Mouse (Mus musculus) layer of hippocampus, adult 9-11 months (tissue): ENCODE results near the gene Ddn.

Source experiments
- DNase-seq: peaks from one replicate; pipeline ENCODE4 v3.0.0; 2022

The Ddn gene

GRCm38 (mm10) chr15:98809390-98809789, at the start of gene Ddn:
Gene Ddn (minus strand): TSS chr15:98809490.
- DNase-seq: no peak

DNA sequence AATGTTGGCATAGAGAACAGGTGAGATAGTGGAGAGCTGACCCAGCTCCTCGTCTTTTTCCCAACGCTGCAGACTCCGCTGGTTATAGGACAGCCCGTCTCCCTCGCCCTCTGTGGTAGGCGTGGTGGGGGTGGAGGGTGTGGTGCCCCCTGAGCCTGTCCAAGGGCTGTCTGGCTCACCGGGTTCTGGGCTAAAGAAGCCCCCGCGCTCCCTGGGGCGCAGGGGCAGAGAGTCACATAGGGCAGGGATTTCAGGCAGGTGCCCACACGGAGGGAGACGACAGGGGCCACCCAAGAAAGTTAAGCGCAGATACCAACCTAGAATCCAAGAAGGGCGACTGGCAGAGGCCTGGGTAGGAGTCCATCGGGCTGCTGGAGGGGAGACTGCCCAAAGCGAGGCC, 44.9 kb upstream of the Ddn start:
- DNase-seq: no peak

- DNase-seq: no peak
Observed at GRCm38 (mm10) chr15:98853161-98853937, 44.1 kb upstream of the Ddn start.

GRCm38 (mm10) chr15:98852733-98853132, 43.4 kb upstream of the Ddn start:
- DNase-seq: no peak

DNA sequence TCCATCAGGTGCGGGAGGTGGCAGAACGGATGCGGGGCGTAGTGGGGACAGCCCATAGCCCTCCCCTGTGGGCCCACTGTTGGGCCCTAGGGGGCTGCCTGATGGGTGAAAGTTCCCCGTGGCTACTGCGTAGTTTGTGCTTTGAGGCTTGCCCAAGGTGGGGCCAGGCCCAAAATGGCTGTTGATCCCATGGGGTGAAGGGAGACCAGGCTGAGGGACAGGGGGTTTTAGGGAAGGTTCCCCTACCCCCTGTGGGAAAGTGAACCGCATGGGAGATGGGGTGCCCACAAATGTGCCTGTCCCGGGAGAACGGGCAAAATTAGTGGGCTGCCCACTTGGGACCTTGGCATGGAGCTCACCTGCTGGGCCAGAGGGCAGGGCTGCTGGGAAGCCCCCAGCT, 42.8 kb upstream of the Ddn start:
- DNase-seq: no peak

DNA sequence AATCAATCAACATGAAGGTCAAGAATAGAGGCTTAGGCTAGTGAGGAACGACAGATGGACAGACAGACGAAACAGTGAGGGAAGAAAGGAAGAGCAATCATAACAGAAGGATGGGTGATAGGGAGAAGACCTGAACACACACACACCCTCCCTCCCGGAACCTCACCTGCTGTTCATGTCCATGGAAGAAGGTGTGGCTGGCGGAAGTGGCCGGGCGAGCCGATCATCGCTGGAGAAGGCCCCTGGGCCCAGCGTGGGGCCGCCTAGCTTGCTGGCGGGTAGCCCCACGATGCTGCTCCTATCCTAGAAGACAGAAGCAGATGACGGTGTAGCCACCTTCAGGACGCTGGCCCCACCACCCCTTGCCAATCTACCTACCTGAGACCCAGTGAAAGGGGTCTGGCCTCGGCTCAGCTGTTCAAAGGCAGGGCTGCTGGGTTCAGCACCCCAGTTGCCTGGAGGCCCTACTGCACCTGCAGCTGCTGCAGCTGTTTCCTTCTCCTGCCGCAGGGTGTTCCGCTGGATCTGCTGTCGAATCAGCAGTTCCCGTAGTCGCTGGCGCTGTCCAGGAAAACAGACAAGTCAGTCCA, 42.0 kb upstream of the Ddn start:
- no peak for DNase-seq

- DNase-seq: no peak
Observed at GRCm38 (mm10) chr15:98850668-98851067, 41.4 kb upstream of the Ddn start.

GRCm38 (mm10) chr15:98849956-98850600, 40.8 kb upstream of the Ddn start:
- no peak for DNase-seq

GRCm38 (mm10) chr15:98849165-98849564, 39.9 kb upstream of the Ddn start:
- no peak for DNase-seq

DNA sequence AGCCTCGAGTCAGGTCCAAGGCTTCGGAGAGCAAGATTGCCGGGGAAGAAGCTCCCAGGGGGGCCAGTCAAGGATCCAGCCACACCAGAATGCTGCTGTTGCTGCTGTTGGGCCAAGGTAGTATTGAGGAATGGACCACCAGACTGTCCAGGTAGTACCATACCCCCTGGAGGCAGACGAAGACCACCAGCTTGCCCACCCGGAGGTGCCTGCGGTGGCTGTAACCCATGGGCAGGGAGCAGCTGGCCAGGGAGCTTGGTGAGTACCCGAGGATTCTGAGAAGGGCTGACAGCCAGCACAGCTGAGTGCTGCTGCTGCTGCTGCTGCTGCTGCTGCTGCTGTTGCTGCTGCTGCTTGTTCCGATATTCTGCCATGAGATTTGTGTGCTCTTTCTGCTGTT, 36.9 kb upstream of the Ddn start:
- no peak for DNase-seq

DNA sequence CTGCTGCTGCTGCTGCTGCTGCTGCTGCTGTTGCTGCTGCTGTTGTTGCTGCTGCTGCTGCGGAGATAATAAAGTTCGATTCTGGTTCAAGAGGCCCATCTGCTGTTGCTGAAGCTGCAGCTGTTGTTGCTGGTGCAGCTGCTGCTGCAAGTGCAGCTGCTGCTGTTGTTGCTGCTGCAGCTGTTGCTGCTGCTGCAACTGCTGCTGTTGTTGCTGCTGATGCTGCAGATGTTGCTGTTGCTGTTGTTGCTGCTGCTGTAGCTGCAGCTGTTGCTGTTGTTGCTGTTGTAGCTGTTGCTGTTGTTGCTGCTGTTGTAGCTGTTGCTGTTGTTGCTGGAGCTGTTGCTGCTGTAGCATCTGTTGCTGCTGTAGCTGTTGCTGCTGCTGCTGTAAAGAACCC, 35.9 kb upstream of the Ddn start:
- DNase-seq: no peak

- no peak for DNase-seq
Observed at GRCm38 (mm10) chr15:98843595-98844223, 34.4 kb upstream of the Ddn start.

GRCm38 (mm10) chr15:98839671-98840585, 30.6 kb upstream of the Ddn start:
- DNase-seq: no peak

GRCm38 (mm10) chr15:98839161-98839560, 29.9 kb upstream of the Ddn start:
- no peak for DNase-seq

DNA sequence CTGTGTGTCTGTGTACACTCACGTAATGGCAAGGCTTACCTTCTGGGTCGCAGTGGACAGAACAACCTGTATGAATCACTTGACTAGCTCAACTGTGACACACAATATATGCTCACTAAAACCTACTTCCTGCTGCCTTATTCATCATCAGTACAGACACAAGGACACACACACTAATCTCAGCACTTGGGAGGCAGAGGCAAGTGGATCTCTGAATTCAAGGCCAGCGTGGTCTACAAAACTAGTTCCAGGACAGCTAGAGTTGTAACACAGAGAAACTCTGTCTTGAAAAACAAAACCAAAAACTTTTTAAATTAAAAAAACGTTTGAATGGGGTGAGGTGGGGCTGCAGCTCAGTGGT, 28.4 kb upstream of the Ddn start:
- no peak for DNase-seq

GRCm38 (mm10) chr15:98837006-98837742, 27.9 kb upstream of the Ddn start:
- DNase-seq: no peak

GRCm38 (mm10) chr15:98835291-98835690, 26.0 kb upstream of the Ddn start:
- no peak for DNase-seq

DNA sequence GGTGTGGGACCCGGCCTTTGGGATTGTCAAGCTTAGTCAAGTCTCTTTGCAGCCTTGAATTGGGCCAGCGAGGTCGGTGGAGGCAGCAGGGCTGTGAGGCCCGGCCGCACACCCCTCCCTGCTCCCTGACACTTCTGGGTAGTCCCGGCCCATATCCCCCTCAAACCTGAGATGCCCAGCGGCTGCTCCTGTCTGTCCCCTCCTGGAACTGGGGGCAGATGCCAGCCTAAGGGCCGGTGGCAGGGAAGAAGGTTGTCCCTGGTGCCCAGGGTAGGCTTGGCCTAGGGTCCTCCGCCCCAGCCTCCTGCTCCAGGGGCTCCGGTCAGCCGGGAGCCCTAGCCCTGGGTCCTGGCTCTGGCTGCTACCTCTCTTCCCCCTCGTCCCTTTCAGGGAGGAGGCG, 24.8 kb upstream of the Ddn start:
- DNase-seq: no peak

DNA sequence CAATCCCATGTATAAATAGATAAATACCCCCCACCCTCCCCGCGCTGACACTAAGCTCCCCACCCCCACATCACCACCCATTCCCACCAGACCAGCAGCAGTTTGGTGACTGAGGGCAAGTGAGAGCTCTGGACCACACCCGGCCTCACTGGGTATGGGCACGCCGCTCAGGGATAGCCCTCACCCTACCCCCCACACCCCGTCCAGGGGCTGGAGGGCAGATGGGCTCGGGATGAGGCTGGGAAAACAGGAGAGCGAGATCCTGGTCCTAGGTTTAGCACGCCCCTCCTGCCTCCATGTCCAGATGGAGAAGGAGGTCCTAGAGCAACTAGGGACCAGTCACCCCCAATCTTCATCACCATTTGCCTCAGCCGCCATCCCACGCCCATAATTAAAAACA, 24.0 kb upstream of the Ddn start:
- no peak for DNase-seq

DNA sequence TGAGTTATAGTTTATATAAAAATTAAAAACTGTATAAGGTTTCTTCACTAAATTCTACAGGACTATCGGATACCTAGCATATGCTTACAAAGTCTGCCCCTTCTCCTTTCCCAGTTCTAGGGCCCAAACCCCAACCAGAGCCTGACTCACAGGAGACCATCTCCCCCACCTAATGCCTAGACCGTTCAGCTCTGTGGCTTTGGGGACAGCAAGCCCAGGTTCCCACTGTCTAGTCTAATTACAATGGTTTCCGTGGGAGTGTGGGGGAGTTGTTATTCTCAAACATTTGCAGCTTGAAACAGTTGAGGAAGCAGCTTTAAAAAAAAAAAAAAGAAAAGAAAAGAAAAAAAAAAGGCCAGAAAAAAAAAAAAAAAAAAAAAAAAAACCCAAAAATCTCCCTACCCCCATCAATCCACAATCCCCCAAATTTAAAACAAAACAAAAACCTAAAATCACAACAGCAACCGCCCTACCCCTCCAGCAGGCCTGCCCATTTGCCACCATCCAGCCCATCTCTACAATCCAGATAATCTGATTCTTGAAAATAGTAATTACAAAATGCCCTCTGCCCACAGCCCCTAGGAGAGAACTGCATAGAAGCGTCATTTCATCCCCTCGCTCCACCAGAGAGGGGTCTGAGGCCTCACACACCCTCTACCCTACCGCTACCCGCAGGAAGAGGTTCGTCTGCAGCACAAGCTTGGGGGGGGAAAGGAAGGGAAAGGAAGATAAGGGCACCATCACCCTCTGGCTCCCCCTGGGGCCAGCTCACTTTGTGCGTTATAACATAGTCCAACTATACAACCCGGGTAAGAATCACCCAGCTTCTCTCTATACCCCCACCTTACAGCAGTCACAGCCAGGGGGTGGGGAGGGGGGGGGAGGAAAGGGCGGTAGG, 23.1 kb upstream of the Ddn start:
- DNase-seq: no peak

GRCm38 (mm10) chr15:98831684-98832035, 22.4 kb upstream of the Ddn start:
- DNase-seq: no peak
